Mouse (Mus musculus): ENCODE results near the gene E2f8. TPM values are rescaled to one million over a fixed set of nuclear protein-coding genes. Genes with fewer than 3 reads are reported as not detected.

Gene E2f8
- polyA plus RNA-seq, 1 experiment, result 19.7 TPM

DNA sequence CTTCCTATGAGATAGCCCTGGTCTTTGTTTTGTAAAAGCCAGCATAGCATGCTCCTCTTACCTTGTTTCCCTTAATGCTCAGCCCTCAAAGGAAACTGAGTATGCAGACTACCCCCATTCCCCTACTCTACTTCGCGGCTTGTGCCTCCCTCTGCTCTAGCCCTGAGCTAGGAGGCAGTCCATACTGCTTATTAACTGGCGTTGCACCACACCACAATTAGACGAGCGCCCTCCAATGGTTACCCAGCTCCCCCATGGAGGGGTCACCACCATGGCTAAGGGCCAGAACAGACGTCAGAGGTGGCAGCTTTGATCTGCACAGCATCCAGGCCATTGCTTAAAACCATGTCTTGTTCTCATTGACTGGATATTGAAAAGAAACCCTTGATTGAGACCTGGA lies 34.6 kb downstream of the E2f8 start:
- Histone ChIP-seq H3ac (ENCODE audit: control insufficient read depth, insufficient read length) (no peak overlapping the region), H3K4me2 (ENCODE audit: low read depth) (peak overlapping the region; percentile 63), H3K4me3 (peak overlapping the region; percentile 20), H3K36me3 (ENCODE audit: control insufficient read depth, insufficient read depth) (no peaks in the 10 kb centered on the region), H3K27me3 (ENCODE audit: control insufficient read depth, insufficient read depth, insufficient read length) (no peaks in the 10 kb centered on the region), H3K79me2 (ENCODE audit: control insufficient read depth, insufficient read depth) (no peaks in the 10 kb centered on the region)
- TF ChIP-seq TCF12 (IDR thresholded peaks at IDR 0.05; ENCODE audit: insufficient read depth, poor library complexity, severe bottlenecking) (no peak), SRF (IDR thresholded peaks at IDR 0.05; ENCODE audit: control insufficient read depth, insufficient read length, low read depth) (no peak), POLR2A (IDR thresholded peaks at IDR 0.05; ENCODE audit: insufficient read length, low read depth) (no peak), USF1 (IDR thresholded peaks at IDR 0.05; ENCODE audit: low read depth) (no peak), POLR2AphosphoS2 (IDR thresholded peaks at IDR 0.05; ENCODE audit: insufficient read length, low read depth) (no peak), E2F4 (IDR thresholded peaks at IDR 0.05; ENCODE audit: insufficient read depth) (no peak), MYOG (IDR thresholded peaks at IDR 0.05; ENCODE audit: control insufficient read depth in 1 of 3, insufficient read depth in 1 of 3, insufficient read length in 2 of 3, low read depth in 2 of 3) (no peak), REST (IDR thresholded peaks at IDR 0.05; ENCODE audit: insufficient read depth, insufficient read length) (no peak), TCF3 (IDR thresholded peaks at IDR 0.05; ENCODE audit: insufficient read length, low read depth) (no peak), MYOD1 (IDR thresholded peaks at IDR 0.05; ENCODE audit: control insufficient read depth in 1 of 3, insufficient read length in 2 of 3, low read depth in 2 of 3) (no peak), MAX (IDR thresholded peaks at IDR 0.05; ENCODE audit: low read depth) (no peak), CEBPB (IDR thresholded peaks at IDR 0.05; ENCODE audit: insufficient read depth, poor library complexity, severe bottlenecking) (no peak)

DNA sequence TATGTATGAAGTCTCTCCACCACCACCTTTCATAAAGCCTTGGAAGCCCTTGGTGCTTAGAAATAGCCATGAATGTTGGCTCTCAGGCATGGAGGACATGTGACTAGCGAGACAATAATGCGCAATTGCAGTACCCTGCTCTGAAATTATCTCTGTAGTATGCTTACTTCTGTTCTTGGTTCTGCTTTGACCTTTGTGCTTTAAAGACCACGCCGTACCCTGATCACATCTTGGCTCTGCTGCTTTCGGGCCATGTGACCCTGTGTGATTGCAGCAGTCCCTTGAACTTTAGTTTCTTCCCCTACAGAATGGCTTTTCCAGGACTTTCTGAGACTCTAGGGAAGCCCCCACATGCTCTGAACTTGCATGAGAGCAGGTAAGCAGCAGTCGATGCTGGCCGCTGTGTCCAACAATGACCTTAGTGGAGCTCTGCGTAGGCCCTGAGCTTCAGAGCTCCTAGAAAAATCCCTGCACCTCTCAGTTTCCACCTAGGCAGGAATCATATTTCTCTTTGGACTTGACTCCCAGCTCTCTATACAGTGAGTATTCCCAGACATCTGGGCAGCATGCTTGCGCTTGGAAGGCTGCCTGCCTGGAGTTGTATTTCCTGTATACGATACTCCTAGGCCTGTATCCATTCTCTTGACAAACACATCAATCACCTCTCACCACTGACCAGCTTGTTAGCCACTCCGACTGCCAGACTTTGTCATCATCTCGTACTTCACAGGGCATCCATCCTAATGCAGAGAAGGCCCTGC lies 36.0 kb downstream of the E2f8 start:
- no peak overlapping the region for H3ac ChIP-seq (ENCODE audit: control insufficient read depth, insufficient read length)
- H3K4me2 ChIP-seq (ENCODE audit: low read depth), result peak overlapping the region; percentile 32
- no peak overlapping the region for H3K4me3 ChIP-seq
- no peaks in the 10 kb centered on the region for H3K79me2 ChIP-seq (ENCODE audit: control insufficient read depth, insufficient read depth)
- no peaks in the 10 kb centered on the region for H3K36me3 ChIP-seq (ENCODE audit: control insufficient read depth, insufficient read depth)
- TF ChIP-seq CEBPB (IDR thresholded peaks at IDR 0.05; ENCODE audit: insufficient read depth, poor library complexity, severe bottlenecking) (no peak), E2F4 (IDR thresholded peaks at IDR 0.05; ENCODE audit: insufficient read depth) (no peak)
- no peaks in the 10 kb centered on the region for H3K27me3 ChIP-seq (ENCODE audit: control insufficient read depth, insufficient read depth, insufficient read length)

GRCm38 (mm10) chr7:48843541-48843940 lies 37.9 kb downstream of the E2f8 start:
- Histone ChIP-seq H3K4me2 (ENCODE audit: low read depth) (no peak overlapping the region), H3K36me3 (ENCODE audit: control insufficient read depth, insufficient read depth) (no peaks in the 10 kb centered on the region), H3K27me3 (ENCODE audit: control insufficient read depth, insufficient read depth, insufficient read length) (no peaks in the 10 kb centered on the region), H3K4me3 (no peak overlapping the region), H3K79me2 (ENCODE audit: control insufficient read depth, insufficient read depth) (no peaks in the 10 kb centered on the region), H3ac (ENCODE audit: control insufficient read depth, insufficient read length) (no peak overlapping the region)
- no peak for TF ChIP-seq CEBPB (IDR thresholded peaks at IDR 0.05; ENCODE audit: insufficient read depth, poor library complexity, severe bottlenecking)
- no peak for TF ChIP-seq MAX (IDR thresholded peaks at IDR 0.05; ENCODE audit: low read depth)
- no peak for TF ChIP-seq REST (IDR thresholded peaks at IDR 0.05; ENCODE audit: insufficient read depth, insufficient read length)
- no peak for TF ChIP-seq MYOD1 (IDR thresholded peaks at IDR 0.05; ENCODE audit: control insufficient read depth in 1 of 3, insufficient read length in 2 of 3, low read depth in 2 of 3)
- no peak for TF ChIP-seq POLR2AphosphoS2 (IDR thresholded peaks at IDR 0.05; ENCODE audit: insufficient read length, low read depth)
- no peak for TF ChIP-seq USF1 (IDR thresholded peaks at IDR 0.05; ENCODE audit: low read depth)
- no peak for TF ChIP-seq TCF3 (IDR thresholded peaks at IDR 0.05; ENCODE audit: insufficient read length, low read depth)
- no peak for TF ChIP-seq MYOG (IDR thresholded peaks at IDR 0.05; ENCODE audit: control insufficient read depth in 1 of 3, insufficient read depth in 1 of 3, insufficient read length in 2 of 3, low read depth in 2 of 3)
- no peak for TF ChIP-seq E2F4 (IDR thresholded peaks at IDR 0.05; ENCODE audit: insufficient read depth)
- TF ChIP-seq POLR2A (IDR thresholded peaks at IDR 0.05; ENCODE audit: insufficient read length, low read depth), result no peak
- TF ChIP-seq TCF12 (IDR thresholded peaks at IDR 0.05; ENCODE audit: insufficient read depth, poor library complexity, severe bottlenecking), result no peak
- TF ChIP-seq SRF (IDR thresholded peaks at IDR 0.05; ENCODE audit: control insufficient read depth, insufficient read length, low read depth), result no peak

GRCm38 (mm10) chr7:48842353-48842752 lies 39.0 kb downstream of the E2f8 start:
- Histone ChIP-seq H3K4me3 (no peak overlapping the region), H3K27me3 (ENCODE audit: control insufficient read depth, insufficient read depth, insufficient read length) (no peaks in the 10 kb centered on the region), H3K36me3 (ENCODE audit: control insufficient read depth, insufficient read depth) (no peaks in the 10 kb centered on the region), H3K79me2 (ENCODE audit: control insufficient read depth, insufficient read depth) (no peaks in the 10 kb centered on the region), H3ac (ENCODE audit: control insufficient read depth, insufficient read length) (no peak overlapping the region), H3K4me2 (ENCODE audit: low read depth) (no peak overlapping the region)
- TF ChIP-seq MYOD1 (IDR thresholded peaks at IDR 0.05; ENCODE audit: control insufficient read depth in 1 of 3, insufficient read length in 2 of 3, low read depth in 2 of 3) (peak in 1 of 3 experiments; percentile 34), REST (IDR thresholded peaks at IDR 0.05; ENCODE audit: insufficient read depth, insufficient read length) (no peak)

- no peak overlapping the region for H3K4me2 ChIP-seq (ENCODE audit: low read depth)
- no peaks in the 10 kb centered on the region for H3K79me2 ChIP-seq (ENCODE audit: control insufficient read depth, insufficient read depth)
Observed at GRCm38 (mm10) chr7:48841538-48841937, 39.9 kb downstream of the E2f8 start.

More at GRCm38 (mm10) chr7:48841538-48841937, 39.9 kb downstream of the E2f8 start:
- Histone ChIP-seq H3K27me3 (ENCODE audit: control insufficient read depth, insufficient read depth, insufficient read length) (no peaks in the 10 kb centered on the region), H3ac (ENCODE audit: control insufficient read depth, insufficient read length) (no peak overlapping the region), H3K36me3 (ENCODE audit: control insufficient read depth, insufficient read depth) (no peaks in the 10 kb centered on the region), H3K4me3 (no peak overlapping the region)
- TF ChIP-seq MYOD1 (IDR thresholded peaks at IDR 0.05; ENCODE audit: control insufficient read depth in 1 of 3, insufficient read length in 2 of 3, low read depth in 2 of 3) (no peak), CEBPB (IDR thresholded peaks at IDR 0.05; ENCODE audit: insufficient read depth, poor library complexity, severe bottlenecking) (peak; percentile 61; the same call in 1 of the 2 replicates)
